Mouse (Mus musculus) C2C12 (cell line): ENCODE measurements around the gene Itpkb.
A peak's percentile ranks its signal among the peaks of the same experiment; 100 is the strongest.

Source experiments
- CEBPB ChIP-seq: IDR thresholded peaks from one replicate; pipeline ENCODE4 v1.6.1; 2011; ENCODE audit warnings: low read depth, mild to moderate bottlenecking, control low read depth, moderate library complexity
- CTCF ChIP-seq: IDR thresholded peaks from one replicate; pipeline ENCODE4 v1.5.1; 2011; ENCODE audit not compliant: control insufficient read depth, insufficient read depth, insufficient read length
- FOSL1 ChIP-seq: IDR thresholded peaks from one replicate; pipeline ENCODE4 v1.8.0; 2011; ENCODE audit warnings: mild to moderate bottlenecking, low read length; ENCODE audit not compliant: poor library complexity, insufficient read depth, severe bottlenecking
- MAX ChIP-seq: IDR thresholded peaks from one replicate; pipeline ENCODE4 v1.6.1; 2011; ENCODE audit warnings: mild to moderate bottlenecking, control low read depth
- MYOD1 ChIP-seq: IDR thresholded peaks from one replicate; pipeline ENCODE4 v1.6.1; 2011; ENCODE audit warnings: low read depth; ENCODE audit not compliant: control insufficient read depth, insufficient read length
- MYOG ChIP-seq: IDR thresholded peaks from one replicate; pipeline ENCODE4 v1.6.1; 2011; ENCODE audit not compliant: control insufficient read depth, insufficient read length; ENCODE audit errors: extremely low read depth
- USF1 ChIP-seq: IDR thresholded peaks from one replicate; pipeline ENCODE4 v1.6.1; 2011; ENCODE audit warnings: low read depth, mild to moderate bottlenecking, control low read depth, moderate library complexity

- TF ChIP-seq CTCF (peak; percentile 61), MYOG (no peak), MAX (no peak), USF1 (no peak), FOSL1 (no peak), CEBPB (no peak), MYOD1 (no peak)
Observed at GRCm38 (mm10) chr1:180386951-180387749, 56.9 kb downstream of the Itpkb start.
